In the genomic region with DNA sequence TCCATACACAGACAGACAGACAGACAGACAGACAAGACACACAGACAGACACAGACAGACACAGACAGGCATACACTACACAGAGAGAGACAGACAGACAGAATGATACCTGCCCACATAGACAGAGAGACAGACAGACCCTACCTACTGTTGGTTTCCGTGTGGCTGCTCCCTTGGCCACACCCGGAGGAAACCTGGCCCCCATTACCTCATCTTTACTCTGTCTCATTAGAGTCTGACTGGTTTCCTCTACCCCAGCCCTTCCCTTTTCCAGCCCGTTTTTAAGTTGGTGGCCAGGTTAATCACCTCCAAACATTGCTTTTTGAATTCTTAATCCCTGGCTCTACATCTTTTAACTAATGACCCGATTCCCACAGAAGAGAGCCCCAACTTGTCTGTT, we compare ENCODE assay signal across 25 mouse cellular contexts. TPM values are rescaled to one million over a fixed set of nuclear protein-coding genes. Genes with fewer than 3 reads are reported as not detected.
DNase-seq lines count a peak whose midpoint lies in the region; ATAC-seq and TF ChIP-seq lines count a peak whose summit lies in the region.
"Had no signal": no experiment of that assay in that cellular context is flagged by ENCODE, and none has a peak within 500 bp of the region (broad histone marks: within the 10 kb centered on the region; RNA-seq: fewer than 3 reads in every experiment).

No protein-coding gene starts in this region.

- no peaks in the 10 kb centered on the region for H3K36me3 ChIP-seq in intestine, embryonic 15.5 days
- no peaks in the 10 kb centered on the region for H3K36me3 ChIP-seq in intestine, postnatal 0 days (ENCODE audit: control insufficient read depth, insufficient read depth)
- no peaks in the 10 kb centered on the region for H3K36me3 ChIP-seq in midbrain, embryonic 12.5 days
- H3K36me3 ChIP-seq in midbrain, embryonic 11.5 days (ENCODE audit: control insufficient read depth, insufficient read depth, low read length): no peaks in the 10 kb centered on the region
- H3K36me3 ChIP-seq in forebrain, embryonic 15.5 days: no peaks in the 10 kb centered on the region
- H3K36me3 ChIP-seq: embryonic facial prominence, embryonic 10.5 days; forebrain, embryonic 10.5 days; heart, embryonic 13.5 days; hindbrain, embryonic 13.5 days; midbrain, embryonic 10.5 days; neural tube, embryonic 15.5 days had no signal

- peak; percentile 39; the same call in 1 of the 2 replicates for ATAC-seq in intestine, embryonic 15.5 days
- no peak; the same call in 1 of the 2 replicates for ATAC-seq in intestine, postnatal 0 days
- 0 out of 2 replicates have a peak, but pooled peaks have one; percentile 27 for ATAC-seq in midbrain, embryonic 12.5 days (ENCODE audit: low FRiP score, low read depth)
- no peak for ATAC-seq in midbrain, embryonic 11.5 days (ENCODE audit: low FRiP score)
- ATAC-seq in megakaryocyte, adult 5-6 weeks (ENCODE audit: poor library complexity, severe bottlenecking): peak; percentile 87
- no peak for ATAC-seq in forebrain, embryonic 15.5 days (replicated peaks)
- ATAC-seq: forebrain, postnatal 0 days had no signal

- no peaks in the 10 kb centered on the region for H3K9me3 ChIP-seq in intestine, embryonic 15.5 days
- no peaks in the 10 kb centered on the region for H3K9me3 ChIP-seq in intestine, postnatal 0 days (ENCODE audit: control insufficient read depth)
- no peaks in the 10 kb centered on the region for H3K9me3 ChIP-seq in midbrain, embryonic 12.5 days
- no peaks in the 10 kb centered on the region for H3K9me3 ChIP-seq in midbrain, embryonic 11.5 days (ENCODE audit: control insufficient read depth, low read length)
- no peaks in the 10 kb centered on the region for H3K9me3 ChIP-seq in forebrain, embryonic 15.5 days
- H3K9me3 ChIP-seq: embryonic facial prominence, embryonic 10.5 days; forebrain, embryonic 10.5 days; heart, embryonic 13.5 days; hindbrain, embryonic 13.5 days; midbrain, embryonic 10.5 days; neural tube, embryonic 15.5 days had no signal

- H3K9ac ChIP-seq in intestine, embryonic 15.5 days: no peak overlapping the region
- no peak overlapping the region for H3K9ac ChIP-seq in intestine, postnatal 0 days (ENCODE audit: low read depth, low read length)
- H3K9ac ChIP-seq in midbrain, embryonic 12.5 days (replicated peaks): no peak overlapping the region
- H3K9ac ChIP-seq in midbrain, embryonic 11.5 days (ENCODE audit: low read length): no peak overlapping the region
- no peak overlapping the region for H3K9ac ChIP-seq in forebrain, embryonic 15.5 days (replicated peaks)
- H3K9ac ChIP-seq: forebrain, postnatal 0 days; heart, embryonic 13.5 days; hindbrain, embryonic 13.5 days; neural tube, embryonic 15.5 days had no signal

- H3K27me3 ChIP-seq in intestine, embryonic 15.5 days (replicated peaks): no peaks in the 10 kb centered on the region
- H3K27me3 ChIP-seq in intestine, postnatal 0 days (replicated peaks; ENCODE audit: control insufficient read depth, insufficient read depth, low read length): no peaks in the 10 kb centered on the region
- H3K27me3 ChIP-seq in midbrain, embryonic 12.5 days: no peaks in the 10 kb centered on the region
- no peaks in the 10 kb centered on the region for H3K27me3 ChIP-seq in midbrain, embryonic 11.5 days (ENCODE audit: control insufficient read depth, insufficient read depth, low read length)
- no peaks in the 10 kb centered on the region for H3K27me3 ChIP-seq in forebrain, embryonic 15.5 days
- H3K27me3 ChIP-seq: heart, embryonic 13.5 days; hindbrain, embryonic 13.5 days; neural tube, embryonic 15.5 days had no signal

- H3K27ac ChIP-seq in intestine, embryonic 15.5 days: no peak overlapping the region
- H3K27ac ChIP-seq in intestine, postnatal 0 days (ENCODE audit: low read depth, low read length): no peak overlapping the region
- no peak overlapping the region for H3K27ac ChIP-seq in midbrain, embryonic 12.5 days (replicated peaks)
- H3K27ac ChIP-seq in midbrain, embryonic 11.5 days (ENCODE audit: low read depth, low read length): no peak overlapping the region
- no peak overlapping the region for H3K27ac ChIP-seq in forebrain, embryonic 15.5 days (replicated peaks)
- H3K27ac ChIP-seq: embryonic facial prominence, embryonic 10.5 days; forebrain, embryonic 10.5 days; heart, embryonic 13.5 days; hindbrain, embryonic 13.5 days; midbrain, embryonic 10.5 days; neural tube, embryonic 15.5 days had no signal

- 52% methylated on average over 4 of the region's 4 CpGs for WGBS in intestine, embryonic 15.5 days
- 51% methylated on average over 4 of the region's 4 CpGs for WGBS in intestine, postnatal 0 days
- WGBS in midbrain, embryonic 12.5 days: 74% methylated on average over 4 of the region's 4 CpGs
- 83% methylated on average over 4 of the region's 4 CpGs for WGBS in midbrain, embryonic 11.5 days
- WGBS in forebrain, embryonic 15.5 days: 65% methylated on average over 4 of the region's 4 CpGs

- no peak for TF ChIP-seq CTCF in intestine, postnatal 0 days (IDR thresholded peaks at IDR 0.05; ENCODE audit: low read depth)

- H3K4me3 ChIP-seq in intestine, embryonic 15.5 days (replicated peaks): no peak overlapping the region
- H3K4me3 ChIP-seq in intestine, postnatal 0 days (ENCODE audit: low read depth, low read length): no peak overlapping the region
- no peak overlapping the region for H3K4me3 ChIP-seq in midbrain, embryonic 12.5 days
- no peak overlapping the region for H3K4me3 ChIP-seq in midbrain, embryonic 11.5 days (ENCODE audit: low read depth, low read length)
- H3K4me3 ChIP-seq in forebrain, embryonic 15.5 days: no peak overlapping the region
- H3K4me3 ChIP-seq: embryonic facial prominence, embryonic 10.5 days; forebrain, embryonic 10.5 days; heart, embryonic 13.5 days; hindbrain, embryonic 13.5 days; midbrain, embryonic 10.5 days; neural tube, embryonic 15.5 days had no signal

- no peak for DNase-seq in midbrain, embryonic 11.5 days (ENCODE audit: low spot score, missing footprints)
- DNase-seq in cerebellum, postnatal 10 days: no peak
- no peak for DNase-seq in spleen, postnatal 10 days (ENCODE audit: low spot score in 2 of 2)
- DNase-seq: adrenal gland, postnatal 14 days; cerebellum, adult 9-11 months; forebrain, postnatal 0 days; gastrocnemius, postnatal 14 days; heart, adult 18-20 months; heart, postnatal 14 days; kidney, postnatal 4 days; layer of hippocampus, adult 9-11 months; left cerebral cortex, postnatal 4 days; lung, postnatal 4 days; thymus, postnatal 25 days had no signal

- no peak overlapping the region for H3K4me2 ChIP-seq in intestine, embryonic 15.5 days (replicated peaks)
- no peak overlapping the region for H3K4me2 ChIP-seq in intestine, postnatal 0 days (replicated peaks; ENCODE audit: low read depth)
- no peak overlapping the region for H3K4me2 ChIP-seq in midbrain, embryonic 12.5 days (replicated peaks)
- H3K4me2 ChIP-seq in midbrain, embryonic 11.5 days: no peak overlapping the region
- H3K4me2 ChIP-seq in forebrain, embryonic 15.5 days (replicated peaks): no peak overlapping the region
- H3K4me2 ChIP-seq: heart, embryonic 13.5 days; hindbrain, embryonic 13.5 days; neural tube, embryonic 15.5 days had no signal

- 0 out of 2 replicates have a peak, but pooled peaks cover 9% of the 10 kb centered on the region for H3K4me1 ChIP-seq in intestine, embryonic 15.5 days (replicated peaks)
- H3K4me1 ChIP-seq in intestine, postnatal 0 days (replicated peaks; ENCODE audit: control insufficient read depth, insufficient read depth, low read length): no peaks in the 10 kb centered on the region
- H3K4me1 ChIP-seq in midbrain, embryonic 12.5 days: 0 out of 2 replicates have a peak, but pooled peaks cover 3% of the 10 kb centered on the region
- H3K4me1 ChIP-seq in midbrain, embryonic 11.5 days (ENCODE audit: control insufficient read depth, insufficient read depth, low read length): no peaks in the 10 kb centered on the region; the same call in 1 of the 2 replicates
- peaks cover 7% of the 10 kb centered on the region; the same call in 1 of the 2 replicates for H3K4me1 ChIP-seq in forebrain, embryonic 15.5 days

RNA-seq across cellular contexts. Expression of a gene that starts 22.2 kb away (rescaled TPM):
- 38.6 and 43.2 TPM in 2 replicates for polyA plus RNA-seq in intestine, embryonic 15.5 days (2015; fragmentation: Nextera tagmentation; extraction: Ambion mirVana)
- polyA plus RNA-seq in intestine, postnatal 0 days (2015; fragmentation: Nextera tagmentation; extraction: Ambion mirVana): 21.0 and 21.4 TPM in 2 replicates
- 19.6 and 20.3 TPM in 2 replicates for polyA plus RNA-seq in midbrain, embryonic 12.5 days (2016; fragmentation: Nextera tagmentation; extraction: Ambion mirVana)
- polyA plus RNA-seq in midbrain, embryonic 11.5 days (2014; fragmentation: Nextera tagmentation; extraction: Ambion mirVana): 13.0 and 13.1 TPM in 2 replicates
- 8.6 and 9.1 TPM in 2 replicates for total RNA-seq in megakaryocyte, adult 5-6 weeks (2015)
- 0.84 and 1.2 TPM in 2 replicates for total RNA-seq in megakaryocyte, adult 5-6 weeks (2017)
- polyA plus RNA-seq in forebrain, embryonic 15.5 days (2015; fragmentation: Nextera tagmentation; extraction: Ambion mirVana): 23.3 and 24.3 TPM in 2 replicates

RNA-seq across cellular contexts. Expression of a gene that starts 55.3 kb away (rescaled TPM):
- polyA plus RNA-seq in intestine, embryonic 15.5 days (2015; fragmentation: Nextera tagmentation; extraction: Ambion mirVana): 168 and 196 TPM in 2 replicates
- polyA plus RNA-seq in intestine, postnatal 0 days (2015; fragmentation: Nextera tagmentation; extraction: Ambion mirVana): 62.1 and 64.2 TPM in 2 replicates
- 312 and 318 TPM in 2 replicates for polyA plus RNA-seq in midbrain, embryonic 12.5 days (2016; fragmentation: Nextera tagmentation; extraction: Ambion mirVana)
- 447 and 449 TPM in 2 replicates for polyA plus RNA-seq in midbrain, embryonic 11.5 days (2014; fragmentation: Nextera tagmentation; extraction: Ambion mirVana)
- total RNA-seq in megakaryocyte, adult 5-6 weeks (2015): 369 and 375 TPM in 2 replicates
- total RNA-seq in megakaryocyte, adult 5-6 weeks (2017): 346 and 431 TPM in 2 replicates
- polyA plus RNA-seq in forebrain, embryonic 15.5 days (2015; fragmentation: Nextera tagmentation; extraction: Ambion mirVana): 210 and 219 TPM in 2 replicates

Comparison
In these comparisons a context has a peak if more than half of its experiments do, and no peak if none do; other contexts are left out.
1. ATAC-seq: peak in intestine, embryonic 15.5 days (single experiment), midbrain, embryonic 12.5 days (single experiment) and megakaryocyte, adult 5-6 weeks (single experiment); none in intestine, postnatal 0 days (single experiment), midbrain, embryonic 11.5 days (single experiment) and forebrain, embryonic 15.5 days (single experiment).